Mouse (Mus musculus): Measurements from ENCODE around the gene Dcaf6. TPM values are rescaled to one million over a fixed set of nuclear protein-coding genes. Genes with fewer than 3 reads are reported as not detected.

Dcaf6 gene
- total and polyA plus RNA-seq, 3 experiments, result 8.2 to 17.1 TPM; not detected in 1

DNA sequence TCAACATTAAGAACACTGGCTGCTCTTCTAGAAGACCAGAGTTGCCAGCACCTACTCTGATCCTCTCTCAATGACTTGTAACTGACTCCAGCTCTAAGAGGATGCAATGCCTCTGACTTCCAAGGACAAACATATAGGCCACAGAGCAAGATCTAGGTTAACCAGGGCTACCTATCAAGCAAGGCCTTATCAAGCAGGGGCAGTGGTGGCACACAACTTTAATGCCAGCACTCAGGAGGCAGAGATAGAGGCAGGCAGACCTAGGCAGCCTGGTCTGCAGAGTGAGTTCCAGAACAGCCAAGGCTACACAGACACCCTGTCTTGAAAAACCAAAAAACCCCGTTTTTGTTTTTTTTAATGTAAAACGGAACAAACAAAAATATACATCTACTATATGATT, 34.0 kb downstream of the Dcaf6 start:
- no peak overlapping the region for H3K9ac ChIP-seq (ENCODE audit: control insufficient read depth, low read depth, low read length, poor library complexity, severe bottlenecking)
- H3K36me3 ChIP-seq (ENCODE audit: control insufficient read depth in 1 of 2, insufficient read depth in 2 of 2, low read length in 2 of 2), result peaks cover 2 to 5% of the 10 kb centered on the region in 2 experiments
- H3K27me3 ChIP-seq (ENCODE audit: control insufficient read depth in 1 of 2, insufficient read depth in 2 of 2, low read length in 2 of 2), result no peaks in the 10 kb centered on the region
- H3K9me3 ChIP-seq (replicated peaks; ENCODE audit: insufficient read depth, low read length), result no peaks in the 10 kb centered on the region
- TF ChIP-seq UBTF (IDR thresholded peaks at IDR 0.05; ENCODE audit: borderline replicate concordance, insufficient read depth, low read depth, low read length) (no peak), HCFC1 (IDR thresholded peaks at IDR 0.05; ENCODE audit: low read depth, low read length) (no peak), TAL1 (IDR thresholded peaks at IDR 0.05; ENCODE audit: low read length) (no peak), ZNF384 (IDR thresholded peaks at IDR 0.05; ENCODE audit: low read depth, low read length) (no peak), MAX (IDR thresholded peaks at IDR 0.05; ENCODE audit: low read length) (no peak), TCF12 (IDR thresholded peaks at IDR 0.05; ENCODE audit: low read depth, low read length) (no peak), GABPA (IDR thresholded peaks at IDR 0.05; ENCODE audit: low read depth, low read length) (no peak), GATA1 (IDR thresholded peaks at IDR 0.05; ENCODE audit: low read depth, low read length) (no peak), MAFK (IDR thresholded peaks at IDR 0.05; ENCODE audit: borderline replicate concordance, low read depth, low read length) (no peak), NRF1 (IDR thresholded peaks at IDR 0.05; ENCODE audit: insufficient read depth, low read depth, low read length, poor library complexity, severe bottlenecking) (no peak)
- no peak overlapping the region for H3K4me3 ChIP-seq (ENCODE audit: control insufficient read depth in 1 of 2, insufficient read depth in 1 of 2, low read depth in 2 of 2, low read length in 2 of 2)
- H3K79me2 ChIP-seq (ENCODE audit: control insufficient read depth, insufficient read depth, low read length, poor library complexity), result no peaks in the 10 kb centered on the region
- no peak for DNase-seq (ENCODE audit: low read depth, low spot score)
- no peak overlapping the region for H3K27ac ChIP-seq (ENCODE audit: control insufficient read depth, low read depth, low read length)
- no peaks in the 10 kb centered on the region for H3K4me1 ChIP-seq (ENCODE audit: control insufficient read depth in 1 of 2, insufficient read depth in 2 of 2, low read length in 2 of 2)

DNA sequence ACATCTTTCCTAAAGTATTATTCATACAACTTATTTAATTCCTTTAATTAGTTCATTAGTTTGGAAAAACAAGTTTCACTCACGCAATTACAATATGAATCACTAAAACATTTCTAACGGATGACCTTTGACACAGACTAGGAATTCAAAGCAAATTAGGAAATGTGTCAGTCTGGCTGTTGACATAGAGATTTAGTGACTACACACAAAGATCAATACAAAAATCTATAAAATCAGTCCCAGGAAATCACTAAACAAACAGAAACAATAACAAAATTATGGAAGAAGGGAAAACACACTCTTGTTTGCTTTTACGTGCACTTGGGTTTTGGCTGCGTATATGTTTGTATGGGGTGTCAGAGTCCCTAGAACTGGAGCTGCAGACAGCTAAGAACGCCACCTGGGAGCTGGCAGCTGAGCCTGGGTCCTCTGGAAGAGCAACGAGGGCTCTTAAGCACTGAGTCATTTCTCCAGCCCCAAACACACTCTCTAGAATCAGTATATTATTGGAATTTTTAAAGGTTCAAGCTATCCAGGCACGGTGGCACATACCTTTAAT, 38.8 kb downstream of the Dcaf6 start:
- H3K27me3 ChIP-seq (ENCODE audit: control insufficient read depth in 1 of 2, insufficient read depth in 2 of 2, low read length in 2 of 2), result no peaks in the 10 kb centered on the region
- no peak for DNase-seq (ENCODE audit: low read depth, low spot score)
- H3K36me3 ChIP-seq (ENCODE audit: control insufficient read depth in 1 of 2, insufficient read depth in 2 of 2, low read length in 2 of 2), result peaks cover 0 to 6% of the 10 kb centered on the region in 2 experiments; a peak in 2 of 4 replicates
- H3K4me1 ChIP-seq (ENCODE audit: control insufficient read depth in 1 of 2, insufficient read depth in 2 of 2, low read length in 2 of 2), result no peaks in the 10 kb centered on the region
- H3K9ac ChIP-seq (ENCODE audit: control insufficient read depth, low read depth, low read length, poor library complexity, severe bottlenecking), result no peak overlapping the region
- no peaks in the 10 kb centered on the region for H3K79me2 ChIP-seq (ENCODE audit: control insufficient read depth, insufficient read depth, low read length, poor library complexity)
- no peak overlapping the region for H3K27ac ChIP-seq (ENCODE audit: control insufficient read depth, low read depth, low read length)
- H3K9me3 ChIP-seq (replicated peaks; ENCODE audit: insufficient read depth, low read length), result no peaks in the 10 kb centered on the region
- no peak overlapping the region for H3K4me3 ChIP-seq (ENCODE audit: control insufficient read depth in 1 of 2, insufficient read depth in 1 of 2, low read depth in 2 of 2, low read length in 2 of 2)
- no peak for TF ChIP-seq MYB (IDR thresholded peaks at IDR 0.05; ENCODE audit: low read depth, low read length)
- no peak for TF ChIP-seq GABPA (IDR thresholded peaks at IDR 0.05; ENCODE audit: low read depth, low read length)
- TF ChIP-seq POLR2A (IDR thresholded peaks at IDR 0.05; ENCODE audit: control insufficient read depth in 1 of 2, insufficient read depth in 1 of 2, low read depth in 1 of 2, low read length in 2 of 2, poor library complexity in 1 of 2), result no peak
- TF ChIP-seq SMC3 (IDR thresholded peaks at IDR 0.05; ENCODE audit: low read depth, low read length), result no peak
- TF ChIP-seq EP300 (IDR thresholded peaks at IDR 0.05; ENCODE audit: low read depth in 1 of 2, low read length in 2 of 2), result no peak
- TF ChIP-seq GATA1 (IDR thresholded peaks at IDR 0.05; ENCODE audit: low read depth, low read length), result no peak
- TF ChIP-seq SIN3A (IDR thresholded peaks at IDR 0.05; ENCODE audit: low read length), result no peak
- TF ChIP-seq CTCF (IDR thresholded peaks at IDR 0.05 in 2 of 3, conservative IDR thresholded peaks at IDR 0.05 in 1 of 3; ENCODE audit: control insufficient read depth in 1 of 3, insufficient read depth in 1 of 3, low read depth in 2 of 3, low read length in 3 of 3, poor library complexity in 1 of 3, severe bottlenecking in 1 of 3), result no peak
- no peak for TF ChIP-seq MAZ (IDR thresholded peaks at IDR 0.05; ENCODE audit: low read depth, low read length)
- no peak for TF ChIP-seq ZMIZ1 (IDR thresholded peaks at IDR 0.05; ENCODE audit: low read depth, low read length)
- TF ChIP-seq POLR2AphosphoS2 (IDR thresholded peaks at IDR 0.05; ENCODE audit: low read length), result no peak
- TF ChIP-seq ZKSCAN1 (IDR thresholded peaks at IDR 0.05; ENCODE audit: low read depth, low read length), result no peak
